30 mouse cellular contexts compared by ENCODE assay signal in genomic region chr11:75614769-75615168, GRCm38 (mm10).
"Had no signal": no experiment of that assay in that cellular context is flagged by ENCODE, and none has a peak within 500 bp of the region (broad histone marks: within the 10 kb centered on the region; RNA-seq: fewer than 3 reads in every experiment).

No protein-coding gene starts in this region.

- H3K9me3 ChIP-seq: heart, embryonic 10.5 days; heart, embryonic 12.5 days; heart, embryonic 13.5 days; heart, embryonic 15.5 days; hindbrain, embryonic 12.5 days; hindbrain, embryonic 13.5 days; hindbrain, embryonic 15.5 days; intestine, embryonic 15.5 days; kidney, embryonic 15.5 days had no signal

- DNase-seq: heart, postnatal 10 days; heart, postnatal 14 days; heart, postnatal 36 days; heart, postnatal 4 days; kidney, adult 11 months; kidney, adult 18-20 months; kidney, adult 2 months; kidney, adult 8-10 months; kidney, adult 9 months; kidney, postnatal 10 days; kidney, postnatal 14 days; kidney, postnatal 25 days; kidney, postnatal 36 days; kidney, postnatal 4 days; layer of hippocampus, adult 9-11 months; layer of hippocampus, postnatal 36 days had no signal

- H3K27me3 ChIP-seq: heart, embryonic 12.5 days; heart, embryonic 13.5 days; heart, embryonic 15.5 days; hindbrain, embryonic 12.5 days; hindbrain, embryonic 13.5 days; hindbrain, embryonic 15.5 days; intestine, embryonic 15.5 days; kidney, embryonic 15.5 days had no signal

- H3K4me3 ChIP-seq: heart, embryonic 10.5 days; heart, embryonic 12.5 days; heart, embryonic 13.5 days; heart, embryonic 15.5 days; hindbrain, embryonic 12.5 days; hindbrain, embryonic 13.5 days; hindbrain, embryonic 15.5 days; intestine, embryonic 15.5 days; kidney, embryonic 15.5 days; layer of hippocampus, adult 2 months; left cerebral cortex, adult 2 months had no signal

- H3K4me1 ChIP-seq: heart, embryonic 12.5 days; heart, embryonic 13.5 days; hindbrain, embryonic 12.5 days; hindbrain, embryonic 13.5 days; hindbrain, embryonic 15.5 days; intestine, embryonic 15.5 days; kidney, embryonic 15.5 days had no signal

- H3K27ac ChIP-seq: heart, embryonic 10.5 days; heart, embryonic 13.5 days; heart, embryonic 15.5 days; hindbrain, embryonic 12.5 days; hindbrain, embryonic 13.5 days; hindbrain, embryonic 14.5 days; hindbrain, embryonic 15.5 days; hindbrain, postnatal 0 days; intestine, embryonic 15.5 days; kidney, embryonic 15.5 days; kidney, postnatal 0 days; layer of hippocampus, adult 2 months; left cerebral cortex, adult 2 months had no signal

- H3K9ac ChIP-seq: heart, embryonic 12.5 days; heart, embryonic 13.5 days; heart, embryonic 15.5 days; hindbrain, embryonic 12.5 days; hindbrain, embryonic 13.5 days; hindbrain, embryonic 14.5 days; hindbrain, embryonic 15.5 days; intestine, embryonic 15.5 days; kidney, embryonic 15.5 days had no signal
